Mouse (Mus musculus) layer of hippocampus, postnatal 25 days (tissue): ENCODE results near the gene Trpv5. TPM values are rescaled to one million over a fixed set of nuclear protein-coding genes. Genes with fewer than 3 reads are reported as not detected.

Experiments
- DNase-seq, 2 experiments: peaks; one replicate each; pipeline ENCODE4 v3.0.0; 2022; ENCODE audit warnings: mixed read lengths in 2 of 2, low spot score in 1 of 2; ENCODE audit errors: extremely low spot score in 1 of 2
- total RNA-seq, 2 experiments: library from RNA; stranded (reverse); gene quantifications; 2 replicates each; pipeline ENCODE4 v1.2.3; 2021

Gene Trpv5
- total RNA-seq, result not detected

DNA sequence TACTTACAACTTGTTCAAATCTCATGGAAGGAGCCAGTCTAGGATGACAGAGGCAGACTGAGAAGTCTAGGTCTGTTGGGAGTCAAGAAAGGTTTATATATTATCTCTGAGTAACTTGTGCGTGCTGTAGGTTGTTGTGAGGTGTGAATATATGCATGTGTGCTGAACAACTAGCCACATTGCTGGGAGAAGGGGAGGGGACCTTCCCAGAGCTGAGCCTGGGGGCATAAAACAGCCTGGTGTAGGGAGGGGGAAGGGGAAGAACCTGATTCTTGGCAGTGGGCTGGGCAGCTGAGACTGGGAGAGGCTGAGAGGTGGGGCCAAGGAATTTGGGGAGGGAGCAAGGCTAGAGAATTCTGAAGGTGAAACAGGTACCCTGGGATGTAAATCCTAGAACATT is at the start of gene Trpv5:
Trpv5 (minus strand) TSS at position 101 of the 400 bp plus-strand sequence.
- DNase-seq, result no peak

DNA sequence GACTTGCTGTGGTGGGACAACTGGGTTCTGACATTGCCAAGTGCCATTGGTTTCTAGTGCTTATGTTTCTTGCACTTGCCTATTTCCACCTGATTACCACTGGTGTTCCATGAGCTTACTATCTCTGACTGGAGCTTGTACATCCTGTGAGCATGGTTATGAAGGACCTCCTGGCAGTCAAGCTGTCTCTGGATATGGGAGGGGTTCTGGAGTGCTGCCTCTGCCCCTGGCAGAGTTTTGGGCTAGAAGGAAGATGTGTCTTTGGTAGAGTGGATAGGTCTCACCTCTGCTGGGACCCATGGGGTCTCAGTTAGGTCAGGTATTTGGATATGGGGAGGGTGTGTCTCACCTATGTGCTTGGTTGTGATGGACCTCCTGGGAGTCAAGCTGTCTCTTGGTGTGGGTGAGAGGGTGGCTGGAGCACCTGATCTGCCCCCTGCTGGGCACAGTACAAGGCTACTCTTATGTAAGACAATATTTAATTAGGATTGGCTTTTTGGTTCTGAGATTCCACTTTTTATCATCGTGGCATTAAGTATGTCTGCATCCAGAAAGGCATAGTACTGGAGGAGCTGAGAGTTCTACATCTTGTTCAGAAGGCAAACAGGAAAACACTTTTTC is 47.5 kb upstream of the Trpv5 start:
- no peak for DNase-seq

DNA sequence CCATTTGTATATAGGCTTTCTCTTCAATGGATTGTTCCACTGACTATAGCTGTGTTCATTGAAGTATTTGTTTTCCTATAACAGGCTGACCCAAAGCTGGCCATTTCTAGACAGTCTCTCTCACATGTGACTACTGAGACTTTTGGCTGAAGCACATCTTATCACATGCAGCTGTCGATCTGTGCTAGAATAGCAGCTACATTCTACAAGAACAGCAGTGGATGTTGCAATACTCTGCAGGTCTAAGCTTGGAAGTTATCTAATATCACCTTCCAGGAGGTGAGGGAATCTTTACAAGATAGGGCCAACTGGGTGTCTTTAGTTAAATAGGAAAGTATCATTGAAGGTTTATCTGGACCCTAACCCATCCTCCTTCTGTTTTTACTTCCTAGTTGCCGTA is 40.9 kb upstream of the Trpv5 start:
- no peak for DNase-seq

GRCm38 (mm10) chr6:41710281-41710680 is 29.7 kb upstream of the Trpv5 start:
- DNase-seq, result no peak

DNA sequence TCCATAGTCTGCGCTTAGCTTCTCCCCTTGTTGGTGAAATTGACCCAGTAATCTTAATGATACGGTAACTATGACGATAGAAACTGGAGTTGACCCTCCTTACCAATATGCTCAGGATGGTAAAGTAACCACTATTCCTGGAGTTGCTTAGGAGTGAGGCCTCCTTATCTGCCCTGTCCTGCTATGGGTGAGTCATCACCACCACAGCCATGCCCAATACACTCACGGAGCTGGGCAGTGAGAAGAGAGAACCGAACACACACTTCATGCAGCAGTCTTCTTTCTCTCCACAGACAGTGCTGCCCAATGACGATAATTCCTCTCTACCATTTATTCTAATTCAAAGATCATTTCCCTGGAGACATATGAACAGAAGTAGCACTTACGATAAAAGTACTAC is 25.7 kb upstream of the Trpv5 start:
- no peak for DNase-seq

DNA sequence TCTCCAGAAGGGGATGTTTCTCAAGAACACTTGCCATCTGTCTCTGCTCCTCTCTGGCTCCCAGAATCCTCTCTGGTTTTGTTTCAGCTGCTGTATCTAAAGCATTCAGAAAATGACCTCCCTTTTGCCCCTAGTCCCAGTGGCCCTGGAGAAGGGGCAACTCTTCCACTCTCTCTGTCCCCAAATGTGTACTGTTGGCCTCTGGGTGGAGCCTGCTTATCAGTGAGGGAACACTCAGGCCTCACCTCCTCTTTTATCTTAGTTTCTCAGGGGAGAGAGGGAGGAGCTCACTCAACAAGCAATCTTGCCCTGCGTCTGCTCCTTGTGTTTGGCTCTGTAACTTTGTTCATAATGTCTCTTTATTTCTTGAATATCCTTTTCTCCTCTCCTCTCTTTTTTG is 23.6 kb upstream of the Trpv5 start, which contains the start of gene Kel:
Kel (minus strand) TSS at position 217 of the 400 bp plus-strand sequence.
- no peak for DNase-seq

- no peak for DNase-seq
Measured at GRCm38 (mm10) chr6:41702928-41703327, 22.4 kb upstream of the Trpv5 start.

- no peak for DNase-seq
Measured at GRCm38 (mm10) chr6:41701245-41701644, 20.7 kb upstream of the Trpv5 start.

GRCm38 (mm10) chr6:41694407-41694806 is 13.8 kb upstream of the Trpv5 start:
- DNase-seq, result no peak

- DNase-seq, result no peak
Measured at GRCm38 (mm10) chr6:41692200-41692599, 11.6 kb upstream of the Trpv5 start.

- DNase-seq, result no peak
Measured at GRCm38 (mm10) chr6:41685596-41685995, 5.0 kb upstream of the Trpv5 start.

- no peak for DNase-seq
Measured at GRCm38 (mm10) chr6:41684911-41685310, 4.3 kb upstream of the Trpv5 start.

DNA sequence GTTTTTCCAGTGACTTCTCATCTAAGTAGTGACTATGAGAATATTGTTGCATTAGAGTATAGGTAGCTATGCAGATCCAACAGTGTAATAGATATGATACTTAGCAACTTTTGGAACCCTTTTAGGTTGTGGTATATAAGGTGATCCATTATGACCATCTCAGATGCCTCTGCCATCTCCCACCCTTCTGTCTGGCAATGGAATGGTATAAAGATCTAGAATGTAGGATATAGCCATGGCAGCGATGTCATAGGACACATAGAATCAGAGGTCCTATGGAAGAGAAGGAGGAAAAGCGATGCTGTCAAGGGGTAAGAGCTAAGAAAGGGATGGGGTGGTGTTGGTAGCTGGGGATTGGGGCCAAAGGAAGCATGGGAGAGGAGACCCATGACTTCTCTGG is 3.6 kb upstream of the Trpv5 start, which contains the start of gene Llcfc1:
Llcfc1 (plus strand) TSS at position 301 of the 400 bp plus-strand sequence.
- no peak for DNase-seq

DNA sequence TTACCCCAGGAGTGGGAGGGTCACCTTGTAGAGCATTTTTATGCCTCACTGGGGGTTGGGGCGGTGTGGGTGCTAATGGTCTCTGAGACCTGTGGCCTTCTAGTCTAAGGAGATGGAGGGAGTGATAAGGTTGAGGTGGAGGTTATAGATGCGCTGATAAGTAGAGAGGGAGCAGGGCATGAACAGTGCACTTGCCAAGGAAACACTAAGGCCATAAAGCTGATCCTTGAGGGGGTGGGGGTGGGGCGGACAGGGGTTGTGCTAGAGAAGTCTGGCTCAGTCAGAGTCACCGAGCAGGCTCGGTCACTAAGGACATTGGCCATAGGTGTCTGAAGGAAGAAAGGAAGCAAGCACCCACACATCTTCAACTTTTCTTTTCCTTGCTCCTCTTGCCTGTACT is 1.1 kb upstream of the Trpv5 start:
- DNase-seq, result no peak

GRCm38 (mm10) chr6:41676530-41676929 is 4.0 kb downstream of the Trpv5 start:
- no peak for DNase-seq

DNA sequence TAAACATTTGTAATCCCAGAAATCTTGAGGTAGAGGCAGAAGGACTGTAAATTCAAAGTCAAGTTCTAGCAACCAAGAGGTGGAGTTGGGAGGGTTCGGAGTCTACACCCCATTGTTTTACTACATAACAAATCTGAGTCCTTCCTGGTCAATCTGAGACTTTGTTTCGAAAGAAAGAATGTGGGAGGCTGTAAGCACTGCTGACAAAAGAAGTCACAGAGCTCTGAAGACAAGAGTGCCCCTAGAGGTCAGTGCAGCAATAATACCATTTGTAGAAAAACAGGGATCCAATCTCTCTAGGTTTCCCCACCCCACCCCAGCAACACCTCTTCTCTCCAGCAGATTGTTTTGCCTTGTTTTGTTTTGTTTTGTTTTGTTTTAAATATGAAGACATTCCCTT is 18.2 kb downstream of the Trpv5 start:
- no peak for DNase-seq

DNA sequence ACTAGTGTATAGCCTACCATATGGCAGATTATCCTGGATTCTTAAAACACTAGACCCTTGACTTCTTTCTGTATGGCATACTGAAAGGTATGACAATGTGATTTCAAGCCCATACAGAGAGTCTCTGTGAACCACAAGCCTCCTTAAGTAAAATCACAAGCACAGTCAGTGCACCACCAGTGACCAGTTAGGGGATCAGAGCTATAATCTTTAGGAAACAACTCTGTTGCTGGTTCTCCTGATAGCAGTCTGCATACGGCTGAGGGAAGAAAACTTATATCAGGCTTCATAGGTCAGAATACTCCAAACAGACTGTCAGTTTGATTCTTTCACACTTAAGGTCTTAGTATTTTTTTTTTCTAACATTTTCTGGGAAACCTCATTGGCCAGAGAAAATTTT is 22.1 kb downstream of the Trpv5 start:
- DNase-seq, result no peak

DNA sequence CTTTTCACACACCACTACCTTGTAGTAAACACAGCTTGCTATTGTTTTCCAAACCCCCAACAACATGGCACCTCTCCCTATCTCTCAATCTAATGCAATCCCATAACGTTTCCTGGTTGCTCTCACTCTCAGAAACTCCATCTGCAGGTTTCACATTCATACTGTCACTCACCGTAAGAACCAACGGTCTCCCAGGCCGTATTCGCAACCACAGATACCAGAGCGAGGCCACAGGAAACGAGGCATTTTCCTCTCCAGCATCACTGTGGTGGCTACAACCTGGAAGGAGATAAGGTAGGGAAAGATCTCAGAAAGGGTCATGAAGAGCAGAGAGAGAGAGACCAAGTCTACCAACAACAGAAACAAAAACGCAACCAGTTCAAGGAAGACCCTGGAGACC is 25.9 kb downstream of the Trpv5 start:
- DNase-seq, result no peak

- DNase-seq, result no peak
Measured at GRCm38 (mm10) chr6:41653173-41653572, 27.4 kb downstream of the Trpv5 start.

GRCm38 (mm10) chr6:41646672-41647071 is 33.9 kb downstream of the Trpv5 start:
- no peak for DNase-seq

GRCm38 (mm10) chr6:41646220-41646619 is 34.3 kb downstream of the Trpv5 start:
- DNase-seq, result no peak

GRCm38 (mm10) chr6:41643227-41643626 is 37.3 kb downstream of the Trpv5 start:
- DNase-seq, result no peak

DNA sequence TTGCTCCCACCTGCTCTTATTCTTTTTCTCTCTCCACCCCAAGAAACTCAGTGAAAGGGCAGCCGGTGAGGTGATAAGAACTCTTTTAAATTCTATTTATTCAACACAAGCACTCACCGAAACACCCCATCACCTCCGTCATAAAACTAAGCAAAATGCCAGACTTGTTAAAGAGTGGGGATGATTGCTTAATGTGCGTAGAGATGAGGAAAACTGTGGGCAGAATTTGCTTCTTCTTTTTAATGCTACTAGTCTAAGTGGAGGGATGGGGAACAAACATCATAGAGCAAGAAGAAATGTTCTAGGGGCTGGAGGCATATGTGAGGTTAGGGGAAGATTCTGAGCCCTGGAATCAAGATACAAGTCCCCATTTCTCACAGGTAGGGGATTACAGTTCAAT is 37.8 kb downstream of the Trpv5 start:
- no peak for DNase-seq
